8 mouse cellular contexts compared by ENCODE assay signal in the genomic region with DNA sequence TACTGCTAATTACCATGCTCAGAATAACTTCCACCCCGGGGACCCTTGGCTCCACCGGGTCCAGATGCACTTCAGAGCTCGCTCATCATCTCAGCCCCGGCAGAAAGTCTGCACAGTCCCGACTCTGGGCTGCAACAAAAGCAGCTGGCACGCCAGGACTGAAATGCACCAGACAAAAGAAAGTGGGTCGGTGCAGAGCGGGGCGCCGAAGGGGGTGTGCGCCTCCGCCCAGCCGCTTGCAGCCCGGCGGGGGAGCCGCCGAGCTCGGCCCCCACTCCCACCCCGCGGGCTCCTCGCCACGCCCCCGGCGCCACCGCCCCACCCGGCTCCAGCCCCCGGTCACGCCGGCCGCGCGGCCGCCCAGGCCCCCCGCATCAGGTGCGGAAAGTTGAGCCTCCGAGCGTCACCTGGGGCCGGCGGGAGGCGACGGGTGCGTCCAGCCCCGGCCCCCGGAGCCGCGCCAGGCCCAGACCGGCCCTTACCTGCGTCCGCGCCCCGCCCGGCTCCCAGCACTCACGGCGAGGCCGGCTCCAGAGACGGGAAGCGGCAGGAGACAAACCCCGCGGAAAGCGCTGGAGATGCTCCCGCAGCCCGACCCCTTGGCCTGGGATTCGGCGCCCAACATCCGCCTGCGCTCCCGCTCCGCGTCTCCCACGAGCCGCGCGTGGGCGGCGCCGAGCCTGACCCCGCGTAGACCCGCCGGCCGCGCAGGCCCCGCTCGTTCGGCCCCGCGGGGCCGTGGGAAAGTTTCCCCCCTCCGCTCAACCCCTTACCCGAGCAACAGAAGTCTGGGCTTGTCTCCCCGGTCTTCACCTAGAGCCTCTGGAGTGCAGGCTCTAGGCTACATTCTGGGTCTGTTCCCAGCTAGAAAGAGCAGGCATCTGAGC. TPM values are rescaled to one million over a fixed set of nuclear protein-coding genes. Genes with fewer than 3 reads are reported as not detected.
DNase-seq lines count a peak whose midpoint lies in the region; ATAC-seq and TF ChIP-seq lines count a peak whose summit lies in the region.

No protein-coding gene starts in this region.

- no peaks in the 10 kb centered on the region for H3K9me3 ChIP-seq in embryonic facial prominence, embryonic 12.5 days
- no peaks in the 10 kb centered on the region for H3K9me3 ChIP-seq in heart, embryonic 15.5 days (replicated peaks)
- no peaks in the 10 kb centered on the region for H3K9me3 ChIP-seq in liver, embryonic 12.5 days (replicated peaks)
- no peaks in the 10 kb centered on the region for H3K9me3 ChIP-seq in midbrain, postnatal 0 days (ENCODE audit: low read length)

- no peak for TF ChIP-seq POLR2A in thymus, adult 2 months (IDR thresholded peaks at IDR 0.05; ENCODE audit: control insufficient read depth, extremely low read depth, insufficient read depth, low read length, poor library complexity)

- peak overlapping the region; percentile 85 for H3K4me3 ChIP-seq in embryonic facial prominence, embryonic 12.5 days
- peak overlapping the region; percentile 83 for H3K4me3 ChIP-seq in heart, embryonic 15.5 days
- H3K4me3 ChIP-seq in liver, embryonic 12.5 days = peak overlapping the region; percentile 67
- H3K4me3 ChIP-seq in midbrain, postnatal 0 days (ENCODE audit: low read depth, low read length) = peak overlapping the region; percentile 95
- H3K4me3 ChIP-seq in thymus, adult 2 months (ENCODE audit: control insufficient read depth, insufficient read depth, low read length) = peak overlapping the region; percentile 48

- peak; percentile 47 to 54 for DNase-seq in left cerebral cortex, adult 18-20 months (ENCODE audit: low spot score in 2 of 2)
- no peak for DNase-seq in left cerebral cortex, adult 11 months (ENCODE audit: low spot score)
- DNase-seq in kidney, postnatal 10 days = peak; percentile 77
- DNase-seq in midbrain, postnatal 0 days (ENCODE audit: low spot score) = peak; percentile 58
- DNase-seq in thymus, adult 2 months = peak; percentile 25

- ATAC-seq in embryonic facial prominence, embryonic 12.5 days (ENCODE audit: insufficient number of reproducible peaks, insufficient read depth, low FRiP score, low TSS enrichment) = peak; percentile 78
- ATAC-seq in heart, embryonic 15.5 days (replicated peaks; ENCODE audit: insufficient number of reproducible peaks, insufficient read depth, low FRiP score, low read depth) = peak; percentile 61
- ATAC-seq in liver, embryonic 12.5 days = peak; percentile 61
- ATAC-seq in midbrain, postnatal 0 days (ENCODE audit: low FRiP score) = peak; percentile 85

- peak overlapping the region; percentile 74 for H3K4me2 ChIP-seq in embryonic facial prominence, embryonic 12.5 days (replicated peaks)
- H3K4me2 ChIP-seq in heart, embryonic 15.5 days = peak overlapping the region; percentile 96
- H3K4me2 ChIP-seq in liver, embryonic 12.5 days = peak overlapping the region; percentile 91
- H3K4me2 ChIP-seq in midbrain, postnatal 0 days (ENCODE audit: low read depth, low read length, poor library complexity, severe bottlenecking) = peak overlapping the region; percentile 79

- 0 out of 2 replicates have a peak, but pooled peaks cover 3% of the 10 kb centered on the region for H3K36me3 ChIP-seq in embryonic facial prominence, embryonic 12.5 days
- H3K36me3 ChIP-seq in heart, embryonic 15.5 days = no peaks in the 10 kb centered on the region
- no peaks in the 10 kb centered on the region for H3K36me3 ChIP-seq in liver, embryonic 12.5 days
- H3K36me3 ChIP-seq in midbrain, postnatal 0 days (ENCODE audit: insufficient read depth, low read length) = no peaks in the 10 kb centered on the region
- H3K36me3 ChIP-seq in thymus, adult 2 months (ENCODE audit: control insufficient read depth, insufficient read depth, low read length) = no peaks in the 10 kb centered on the region

- peaks cover 14% of the 10 kb centered on the region for H3K4me1 ChIP-seq in embryonic facial prominence, embryonic 12.5 days
- H3K4me1 ChIP-seq in heart, embryonic 15.5 days (replicated peaks) = peaks cover 15% of the 10 kb centered on the region
- peaks cover 14% of the 10 kb centered on the region; the same call in 1 of the 2 replicates for H3K4me1 ChIP-seq in liver, embryonic 12.5 days
- peaks cover 8% of the 10 kb centered on the region; the same call in 1 of the 2 replicates for H3K4me1 ChIP-seq in midbrain, postnatal 0 days (ENCODE audit: insufficient read depth, low read length)
- peaks cover 16% of the 10 kb centered on the region for H3K4me1 ChIP-seq in thymus, adult 2 months (replicated peaks; ENCODE audit: control insufficient read depth, insufficient read depth, low read length)

- under 1% methylated on average over 91 of the region's 91 CpGs for WGBS in embryonic facial prominence, embryonic 12.5 days
- WGBS in heart, embryonic 15.5 days = under 1% methylated on average over 71 of the region's 91 CpGs
- under 1% methylated on average over 86 of the region's 91 CpGs for WGBS in liver, embryonic 12.5 days (ENCODE audit: insufficient replicate concordance)
- under 1% methylated on average over 73 of the region's 91 CpGs for WGBS in midbrain, postnatal 0 days
- 2% methylated on average over 91 of the region's 91 CpGs for WGBS in thymus, adult 2 months

- peak overlapping the region; percentile 63 for H3K27ac ChIP-seq in embryonic facial prominence, embryonic 12.5 days
- no peak overlapping the region for H3K27ac ChIP-seq in heart, embryonic 15.5 days
- no peak overlapping the region for H3K27ac ChIP-seq in liver, embryonic 12.5 days
- H3K27ac ChIP-seq in midbrain, postnatal 0 days (ENCODE audit: low read depth, low read length) = peak overlapping the region; percentile 87
- H3K27ac ChIP-seq in thymus, adult 2 months (ENCODE audit: control insufficient read depth, insufficient read depth, low read length) = no peak overlapping the region; the same call in 1 of the 2 replicates

- H3K27me3 ChIP-seq in embryonic facial prominence, embryonic 12.5 days = peaks cover 2% of the 10 kb centered on the region; the same call in 1 of the 2 replicates
- H3K27me3 ChIP-seq in heart, embryonic 15.5 days = peaks cover 6% of the 10 kb centered on the region; the same call in 1 of the 2 replicates
- H3K27me3 ChIP-seq in liver, embryonic 12.5 days (replicated peaks) = peaks cover 26% of the 10 kb centered on the region
- no peaks in the 10 kb centered on the region for H3K27me3 ChIP-seq in midbrain, postnatal 0 days (ENCODE audit: insufficient read depth, low read length)
- peaks cover 5% of the 10 kb centered on the region for H3K27me3 ChIP-seq in thymus, adult 2 months (ENCODE audit: control insufficient read depth, insufficient read depth, low read length)

- peak overlapping the region; percentile 84 for H3K9ac ChIP-seq in embryonic facial prominence, embryonic 12.5 days
- H3K9ac ChIP-seq in heart, embryonic 15.5 days = peak overlapping the region; percentile 74
- H3K9ac ChIP-seq in liver, embryonic 12.5 days = peak overlapping the region; percentile 67
- H3K9ac ChIP-seq in midbrain, postnatal 0 days (replicated peaks; ENCODE audit: low read length, poor library complexity, severe bottlenecking) = peak overlapping the region; percentile 94

- no peak for TF ChIP-seq CTCF in midbrain, postnatal 0 days (IDR thresholded peaks at IDR 0.05)
- TF ChIP-seq CTCF in thymus, adult 2 months (IDR thresholded peaks at IDR 0.05; ENCODE audit: borderline replicate concordance, control insufficient read depth, extremely low read depth, insufficient read depth, low read length, poor library complexity) = no peak; the same call in 1 of the 2 replicates

RNA-seq across cellular contexts. Expression of gene Rnf180, which starts 0.6 kb away (rescaled TPM):
- total RNA-seq in left cerebral cortex, adult 18-20 months (2021) = 10 to 100 TPM; 18.5 to 20.2 TPM
- 10.9 and 12.1 TPM in 2 replicates for polyA plus RNA-seq in embryonic facial prominence, embryonic 12.5 days (2016; fragmentation: Nextera tagmentation; extraction: Ambion mirVana)
- 1.7 and 1.8 TPM in 2 replicates for polyA plus RNA-seq in heart, embryonic 15.5 days (2015; fragmentation: Nextera tagmentation; extraction: Ambion mirVana)
- 1.2 and 1.6 TPM in 2 replicates for polyA plus RNA-seq in liver, embryonic 12.5 days (2016; fragmentation: Nextera tagmentation; extraction: Ambion mirVana)
- total RNA-seq in midbrain, postnatal 0 days (2014; rRNA removed) = 34.4 and 47.1 TPM in 2 replicates
- 42.7 and 44.7 TPM in 2 replicates for polyA plus RNA-seq in midbrain, postnatal 0 days (2015; fragmentation: Nextera tagmentation; extraction: Ambion mirVana)
- 2.7 and 3.4 TPM in 2 replicates for polyA plus RNA-seq in thymus, adult 2 months (2012; rRNA removed)

Comparison
In these comparisons a context has a peak if more than half of its experiments do, and no peak if none do; other contexts are left out.
1. H3K27ac ChIP-seq: peak in embryonic facial prominence, embryonic 12.5 days (single experiment) and midbrain, postnatal 0 days (single experiment); none in heart, embryonic 15.5 days (single experiment), liver, embryonic 12.5 days (single experiment) and thymus, adult 2 months (single experiment).
2. Peak in every context shown above with its lines, with median percentiles within 50 percentile points of each other: ATAC-seq, H3K4me2 ChIP-seq, H3K4me3 ChIP-seq and H3K9ac ChIP-seq.